Mouse (Mus musculus) heart, postnatal 25 days (tissue): ENCODE results near the gene Oma1. TPM values are rescaled to one million over a fixed set of nuclear protein-coding genes. Genes with fewer than 3 reads are reported as not detected.

Experiments
- DNase-seq: peaks from one replicate; pipeline ENCODE4 v3.0.0; 2022; ENCODE audit warnings: low spot score
- intact Hi-C: fragments of 180-260 bp; cut with DNase I; formaldehyde crosslinking; loops from one replicate; pipeline ENCODE4 v1.15.1; 2025
- total RNA-seq, 2 experiments: library from RNA; stranded (reverse); gene quantifications; 2 replicates each; pipeline ENCODE4 v1.2.3; 2021

Gene Oma1
- total RNA-seq, result 10 to 100 TPM; 29.2 to 38.2 TPM

GRCm38 (mm10) chr4:103313587-103314525 lies at the start of gene Oma1:
TSS of gene Oma1 (plus strand) at chr4:103313812.
- DNase-seq, result peak; percentile 94
- intact Hi-C loops, result loop anchor here (1.0 to 10.0 kb wide), 4 partner anchors 32 to 329 kb away; partner anchors contain the start of gene Slc35d1

- intact Hi-C loops, result no loop called here
- DNase-seq, result no peak
These were observed 49.7 kb upstream of the Oma1 start for GRCm38 (mm10) chr4:103263812-103264396.

GRCm38 (mm10) chr4:103265166-103265565 lies 48.4 kb upstream of the Oma1 start:
- intact Hi-C loops, result no loop called here
- DNase-seq, result no peak

GRCm38 (mm10) chr4:103269336-103269735 lies 44.3 kb upstream of the Oma1 start:
- no peak for DNase-seq
- intact Hi-C loops, result no loop called here

- intact Hi-C loops, result no loop called here
- no peak for DNase-seq
These were observed 40.6 kb upstream of the Oma1 start for GRCm38 (mm10) chr4:103273021-103273420.

GRCm38 (mm10) chr4:103288342-103288741 lies 25.3 kb upstream of the Oma1 start:
- DNase-seq, result no peak
- intact Hi-C loops, result no loop called here

GRCm38 (mm10) chr4:103290763-103291162 lies 22.8 kb upstream of the Oma1 start, which contains the start of gene 4921539E11Rik:
TSS of gene 4921539E11Rik (minus strand) at chr4:103290863.
- intact Hi-C loops, result no loop called here
- DNase-seq, result no peak

GRCm38 (mm10) chr4:103299342-103299741 lies 14.3 kb upstream of the Oma1 start:
- DNase-seq, result no peak
- intact Hi-C loops, result no loop called here

GRCm38 (mm10) chr4:103303851-103304250 lies 9.8 kb upstream of the Oma1 start:
- no peak for DNase-seq
- intact Hi-C loops, result no loop called here

GRCm38 (mm10) chr4:103314526-103314910 lies 906 bp downstream of the Oma1 start:
- intact Hi-C loops, result loop anchor here (5.0 to 10.0 kb wide), 3 partner anchors 97 to 330 kb away; partner anchors contain the start of gene Slc35d1
- no peak for DNase-seq

GRCm38 (mm10) chr4:103315861-103316260 lies 2.2 kb downstream of the Oma1 start:
- intact Hi-C loops, result loop anchor here (10.0 kb wide), 1 partner anchor 331 kb away; no protein-coding TSS in a partner anchor
- no peak for DNase-seq

GRCm38 (mm10) chr4:103321461-103321860 lies 7.8 kb downstream of the Oma1 start:
- no peak for DNase-seq

GRCm38 (mm10) chr4:103324688-103325451 lies 11.3 kb downstream of the Oma1 start:
- DNase-seq, result no peak

More at GRCm38 (mm10) chr4:103321461-103321860, 7.8 kb downstream of the Oma1 start:
- intact Hi-C loops, result no loop called here

GRCm38 (mm10) chr4:103326994-103327393 lies 13.4 kb downstream of the Oma1 start:
- no peak for DNase-seq
- intact Hi-C loops, result no loop called here

More at GRCm38 (mm10) chr4:103324688-103325451, 11.3 kb downstream of the Oma1 start:
- intact Hi-C loops, result no loop called here

GRCm38 (mm10) chr4:103329348-103329747 lies 15.7 kb downstream of the Oma1 start:
- intact Hi-C loops, result no loop called here
- DNase-seq, result no peak

GRCm38 (mm10) chr4:103335134-103335533 lies 21.5 kb downstream of the Oma1 start:
- no peak for DNase-seq
- intact Hi-C loops, result no loop called here

GRCm38 (mm10) chr4:103340726-103341125 lies 27.1 kb downstream of the Oma1 start:
- no peak for DNase-seq
- intact Hi-C loops, result loop anchor here (10.0 kb wide), 2 partner anchors 126 to 196 kb away; partner anchors contain the start of gene Slc35d1

- intact Hi-C loops, result loop anchor here (10.0 kb wide), 2 partner anchors 127 to 197 kb away; partner anchors contain the start of gene Slc35d1
- no peak for DNase-seq
These were observed 28.0 kb downstream of the Oma1 start for GRCm38 (mm10) chr4:103341620-103342019.

- no peak for DNase-seq
- intact Hi-C loops, result loop anchor here (1.0 to 10.0 kb wide), 4 partner anchors 33 to 359 kb away; partner anchors contain the start of genes Oma1 and Slc35d1
These were observed 32.4 kb downstream of the Oma1 start for GRCm38 (mm10) chr4:103346058-103346457.

GRCm38 (mm10) chr4:103346849-103347248 lies 33.2 kb downstream of the Oma1 start:
- DNase-seq, result no peak
- intact Hi-C loops, result loop anchor here (1.0 to 10.0 kb wide), 4 partner anchors 34 to 360 kb away; partner anchors contain the start of genes Oma1 and Slc35d1
